Mouse (Mus musculus) bone marrow, adult 2 months (tissue): ENCODE data around the gene Grid1.

ENCODE experiments used
- CTCF ChIP-seq: fragments of 200-500 bp; IDR thresholded peaks from 2 replicates; pipeline ENCODE4 v1.5.1; 2011; ENCODE audit warnings: low read length, control low read depth; ENCODE audit not compliant: control insufficient read depth, insufficient read depth
- POLR2A ChIP-seq: fragments of 200-500 bp; IDR thresholded peaks from 2 replicates; pipeline ENCODE4 v1.6.1; 2011; ENCODE audit warnings: low read depth, mild to moderate bottlenecking, control low read depth, low read length, borderline replicate concordance; ENCODE audit not compliant: control insufficient read depth

DNA sequence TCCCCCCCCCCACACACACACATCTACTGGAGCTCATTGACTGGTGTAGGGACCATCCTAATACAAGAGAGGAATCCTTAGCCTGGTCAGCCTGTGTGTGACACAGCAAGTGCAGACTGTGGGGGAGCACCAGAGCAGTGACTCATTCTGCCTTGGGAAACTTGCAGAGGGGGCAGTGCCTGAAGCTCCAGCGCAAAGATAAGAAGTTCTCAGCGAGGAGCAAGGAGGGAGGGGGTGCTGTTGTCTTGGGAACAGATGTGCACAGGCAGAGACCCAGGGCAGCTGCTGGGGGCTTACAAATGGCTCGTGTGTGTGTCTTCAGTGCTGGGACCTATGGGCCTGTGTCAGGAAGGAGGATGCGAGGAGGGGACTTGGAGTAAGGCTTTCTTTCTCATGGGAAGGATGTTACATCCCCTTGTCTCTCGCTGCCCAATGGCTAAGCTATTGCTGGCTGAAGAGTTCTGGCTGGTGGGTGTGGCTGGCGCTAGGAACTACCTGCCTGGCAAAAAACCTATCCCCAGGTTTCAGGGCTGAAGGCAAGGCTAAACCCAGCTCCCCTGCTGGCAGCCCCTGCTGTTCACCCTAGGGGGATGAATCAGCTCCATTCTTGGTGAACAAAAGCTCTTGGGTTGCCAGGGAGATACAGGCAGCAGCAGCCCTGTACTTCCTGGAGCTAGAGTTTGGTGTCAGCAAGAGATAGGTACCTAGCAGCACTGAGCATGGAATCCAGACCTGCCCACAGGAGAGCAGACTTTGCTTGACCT, 72.0 kb downstream of the Grid1 start:
- no peak for TF ChIP-seq CTCF
- TF ChIP-seq POLR2A = no peak
